Mouse (Mus musculus): Measurements from ENCODE around the gene Slc1a2.

Gene Slc1a2

GRCm38 (mm10) chr2:102764602-102765374 lies 106.3 kb downstream of the Slc1a2 start:
- DNase-seq = no peak

GRCm38 (mm10) chr2:102768267-102768666 lies 109.8 kb downstream of the Slc1a2 start:
- no peak for DNase-seq

GRCm38 (mm10) chr2:102771304-102771703 lies 112.8 kb downstream of the Slc1a2 start:
- no peak for DNase-seq

DNA sequence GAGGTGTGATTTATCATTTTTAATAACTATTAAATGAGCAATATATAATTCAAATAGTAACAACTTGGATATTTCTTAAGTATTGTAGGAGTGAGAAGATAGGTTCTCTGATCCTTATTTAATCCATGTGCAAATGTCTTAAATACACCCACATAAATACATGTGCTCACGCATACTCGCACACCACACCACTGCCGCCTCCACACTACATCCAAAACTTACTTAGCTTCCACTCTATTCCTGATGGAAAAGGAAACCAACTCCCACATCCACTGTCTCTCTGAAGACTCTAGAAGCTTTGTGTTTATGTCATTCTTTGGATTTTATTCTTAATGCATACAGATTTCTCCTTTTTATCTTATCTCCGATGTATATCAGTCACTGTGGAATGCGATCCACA lies 113.8 kb downstream of the Slc1a2 start:
- no peak for DNase-seq

DNA sequence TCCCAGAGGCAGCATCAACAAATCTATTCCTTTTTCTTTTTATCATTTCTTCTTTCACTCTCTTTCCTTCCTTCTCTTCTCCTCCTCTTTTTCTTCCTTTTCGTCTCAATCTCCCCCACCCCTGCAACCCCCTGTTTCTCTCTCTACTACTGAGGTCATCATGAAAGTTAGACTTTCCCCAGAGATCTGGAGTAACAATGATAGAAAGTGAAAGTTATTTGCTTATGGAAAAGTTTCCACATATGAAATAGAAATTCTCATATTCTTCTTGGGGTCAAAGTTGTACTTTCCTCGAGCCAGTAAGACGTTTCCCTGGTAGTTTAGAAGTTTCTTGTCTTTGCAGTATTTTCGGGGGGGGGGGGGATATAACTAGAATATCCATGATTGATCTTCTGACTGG lies 116.2 kb downstream of the Slc1a2 start:
- DNase-seq = no peak

- no peak for DNase-seq
These were observed 117.1 kb downstream of the Slc1a2 start for GRCm38 (mm10) chr2:102775561-102775960.

DNA sequence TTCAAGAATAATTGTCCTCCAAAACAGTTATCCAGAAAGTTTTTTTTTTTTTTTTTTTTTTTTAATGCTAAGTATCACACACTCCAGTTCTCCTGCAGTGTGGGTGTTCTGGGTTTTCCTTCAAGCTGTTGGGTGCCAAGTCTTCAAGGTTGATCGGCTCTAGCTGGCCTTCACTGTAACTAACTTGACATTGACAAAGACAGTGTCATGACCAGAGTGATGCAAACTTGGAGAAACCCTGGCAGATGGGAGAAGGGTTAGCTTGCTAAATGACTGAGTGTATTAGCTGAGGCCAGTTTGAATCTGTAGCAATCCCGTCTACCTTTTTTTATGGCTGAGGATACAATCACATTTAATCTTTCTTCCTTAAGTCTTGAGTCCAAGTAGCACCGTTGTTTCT lies 119.7 kb downstream of the Slc1a2 start:
- DNase-seq = no peak

DNA sequence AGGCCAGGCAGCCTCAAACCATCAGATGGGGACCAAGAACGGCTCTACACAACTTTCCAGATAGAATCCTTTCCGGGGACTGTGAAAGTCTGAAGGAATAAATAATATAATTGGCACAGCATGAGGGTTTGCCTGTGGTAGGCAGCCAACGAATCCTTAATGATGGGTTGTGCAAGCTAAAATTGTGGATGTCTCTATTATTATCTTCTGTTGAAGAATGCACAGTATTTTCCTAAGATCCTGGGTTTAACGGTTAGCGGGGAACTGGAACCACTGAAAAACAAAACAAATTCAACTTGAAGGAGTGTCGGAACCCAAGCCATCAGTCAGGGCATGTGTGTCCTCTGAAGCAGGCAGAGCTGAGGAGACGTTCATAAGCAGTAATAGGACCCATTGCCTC lies 124.3 kb downstream of the Slc1a2 start:
- no peak for DNase-seq

DNA sequence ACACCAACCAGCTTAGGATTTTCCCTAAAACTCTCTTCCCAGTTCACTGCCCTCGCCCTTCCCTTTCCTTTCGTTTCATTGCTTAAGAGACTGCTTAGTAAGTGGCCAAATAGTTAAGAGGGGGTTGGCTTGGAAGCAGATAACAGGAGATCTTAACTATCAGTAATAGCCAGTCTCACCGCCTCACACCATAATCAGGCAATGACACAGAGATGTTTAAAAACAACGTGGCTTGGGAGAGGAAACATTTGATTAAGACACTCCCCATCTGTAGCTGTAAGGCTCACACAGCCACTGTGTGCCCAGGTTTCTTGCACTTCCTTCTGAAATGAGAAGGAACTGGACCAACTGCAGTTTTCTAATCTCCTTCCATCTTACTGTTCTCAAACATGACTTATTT lies 127.2 kb downstream of the Slc1a2 start:
- no peak for DNase-seq

DNA sequence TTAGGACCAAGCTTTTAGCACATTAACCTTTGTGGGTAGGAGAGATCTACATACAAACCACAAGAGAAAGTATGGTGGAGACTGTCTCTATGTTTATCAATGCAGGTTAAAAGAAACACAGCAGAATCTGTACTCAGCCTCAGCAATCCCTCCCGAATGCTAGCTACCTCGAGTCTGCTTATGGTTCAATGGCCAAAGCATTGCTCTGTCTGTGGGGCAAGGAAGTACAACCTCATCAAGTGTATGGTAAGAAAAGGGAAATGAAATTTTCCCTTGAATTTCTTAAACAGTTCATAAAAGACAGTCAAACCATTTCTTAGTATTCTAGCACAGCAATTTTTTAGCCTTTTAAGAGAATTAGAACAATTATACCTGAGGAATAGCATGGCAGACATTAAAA lies 133.2 kb downstream of the Slc1a2 start:
- no peak for DNase-seq

DNA sequence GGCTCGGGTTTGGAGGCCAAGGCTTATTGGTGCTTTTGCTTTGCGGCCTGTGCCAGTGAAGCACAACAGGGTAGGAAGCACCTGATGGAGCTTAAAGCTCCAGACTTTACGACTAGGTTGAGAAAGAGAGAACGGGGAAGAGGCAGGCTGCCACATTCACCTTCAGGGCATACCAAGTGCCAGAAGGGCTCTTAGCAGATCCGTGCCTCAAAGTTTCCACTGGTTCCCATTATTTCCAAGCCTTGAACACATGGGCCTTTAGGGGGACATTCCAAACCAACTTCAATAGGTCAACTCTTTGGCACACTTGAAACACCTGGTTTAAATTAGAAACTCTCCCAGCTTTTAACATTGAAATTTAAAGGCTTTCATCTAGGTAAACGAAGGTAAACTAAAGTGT lies 134.3 kb downstream of the Slc1a2 start:
- DNase-seq = no peak

- no peak for DNase-seq
These were observed 136.6 kb downstream of the Slc1a2 start for GRCm38 (mm10) chr2:102795034-102795433.

DNA sequence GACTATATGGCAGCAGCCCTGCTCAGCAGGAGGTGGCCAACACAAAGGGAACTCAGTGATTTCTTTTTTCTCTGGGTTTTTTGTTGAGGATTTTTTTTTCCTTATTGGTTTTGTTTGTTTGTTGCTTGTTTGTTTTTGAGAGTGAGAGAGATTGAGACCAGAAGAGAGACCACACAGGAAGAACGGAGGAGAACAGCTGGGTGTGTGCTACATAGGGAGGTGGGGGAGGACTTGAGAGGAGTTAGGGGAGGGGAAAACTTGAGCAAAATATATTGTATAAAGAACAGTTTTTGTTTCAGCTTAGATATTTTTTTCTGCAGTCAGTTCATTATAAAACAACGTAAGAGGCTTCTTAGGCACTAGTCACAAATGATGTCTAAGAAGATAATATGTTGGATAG lies 139.7 kb downstream of the Slc1a2 start:
- DNase-seq = no peak

DNA sequence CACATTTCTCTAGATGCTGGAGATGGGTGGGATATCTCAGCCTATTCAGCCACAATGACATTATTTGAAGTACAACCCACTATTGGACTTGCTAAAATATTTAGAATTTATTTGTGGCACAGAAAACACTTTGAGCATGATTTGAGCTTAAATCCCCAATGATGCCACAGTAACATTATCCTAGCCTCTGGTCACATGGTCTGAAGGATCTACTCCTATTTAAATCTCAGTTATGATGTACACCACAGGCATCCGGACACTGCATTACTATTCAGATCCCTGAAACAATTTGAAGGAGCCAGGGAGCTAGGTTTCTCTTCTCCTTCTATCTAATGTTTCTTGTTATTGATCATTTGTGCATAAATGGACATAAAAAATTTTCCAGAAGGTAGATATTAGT lies 143.4 kb downstream of the Slc1a2 start:
- no peak for DNase-seq

- DNase-seq = peak in 1 of 2 experiments; percentile 5
These were observed 145.7 kb downstream of the Slc1a2 start for GRCm38 (mm10) chr2:102804109-102804508.

DNA sequence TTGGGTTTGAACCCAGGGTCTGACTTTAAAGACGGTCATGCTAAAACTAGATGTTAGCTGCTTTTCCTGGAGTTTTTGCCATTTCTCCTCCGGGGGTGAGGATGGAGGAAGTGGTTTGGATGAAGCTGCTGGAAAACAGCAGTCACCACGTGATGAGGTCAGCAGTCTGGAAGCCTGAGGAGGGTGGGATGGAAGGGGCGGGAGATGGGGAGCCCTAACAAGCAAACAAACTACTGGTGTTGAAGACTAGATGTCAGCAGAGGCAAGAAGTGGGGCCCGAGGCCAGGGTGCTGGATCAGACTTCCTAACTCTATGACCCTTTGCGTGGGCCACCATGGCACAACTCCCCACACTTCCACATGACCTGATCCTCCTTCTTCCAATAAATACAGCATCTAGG lies 146.8 kb downstream of the Slc1a2 start:
- no peak for DNase-seq

GRCm38 (mm10) chr2:102805761-102806496 lies 147.5 kb downstream of the Slc1a2 start:
- DNase-seq = no peak

- DNase-seq = no peak
These were observed 149.2 kb downstream of the Slc1a2 start for GRCm38 (mm10) chr2:102807633-102808032.

GRCm38 (mm10) chr2:102809436-102809835 lies 151.0 kb downstream of the Slc1a2 start:
- no peak for DNase-seq

GRCm38 (mm10) chr2:102812756-102813155 lies 154.3 kb downstream of the Slc1a2 start:
- DNase-seq = no peak

DNA sequence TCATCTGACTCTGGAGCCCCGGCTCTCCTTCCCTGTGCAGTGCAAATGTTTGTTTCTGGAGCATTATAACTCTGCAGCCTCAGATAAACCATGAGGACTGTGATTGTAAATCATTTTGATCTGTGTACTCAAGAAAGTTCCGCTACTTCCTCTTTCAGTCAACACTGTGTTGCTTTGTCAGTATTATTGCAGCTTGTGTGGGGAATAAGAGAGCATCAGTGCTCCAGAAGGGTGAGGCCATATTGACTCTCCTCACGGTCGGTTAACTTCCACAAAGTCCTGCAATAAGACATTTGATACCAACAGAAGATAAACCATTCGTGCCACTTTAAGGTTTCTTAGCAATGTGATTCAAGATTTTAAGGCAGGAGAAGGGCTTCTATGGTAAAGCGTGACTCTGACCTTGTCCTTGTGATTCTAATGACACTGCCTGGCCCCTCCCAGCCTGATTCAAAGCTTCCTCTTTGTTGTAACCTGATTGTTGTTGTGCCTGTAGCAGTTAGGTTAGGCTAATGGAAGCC lies 156.9 kb downstream of the Slc1a2 start:
- no peak for DNase-seq

DNA sequence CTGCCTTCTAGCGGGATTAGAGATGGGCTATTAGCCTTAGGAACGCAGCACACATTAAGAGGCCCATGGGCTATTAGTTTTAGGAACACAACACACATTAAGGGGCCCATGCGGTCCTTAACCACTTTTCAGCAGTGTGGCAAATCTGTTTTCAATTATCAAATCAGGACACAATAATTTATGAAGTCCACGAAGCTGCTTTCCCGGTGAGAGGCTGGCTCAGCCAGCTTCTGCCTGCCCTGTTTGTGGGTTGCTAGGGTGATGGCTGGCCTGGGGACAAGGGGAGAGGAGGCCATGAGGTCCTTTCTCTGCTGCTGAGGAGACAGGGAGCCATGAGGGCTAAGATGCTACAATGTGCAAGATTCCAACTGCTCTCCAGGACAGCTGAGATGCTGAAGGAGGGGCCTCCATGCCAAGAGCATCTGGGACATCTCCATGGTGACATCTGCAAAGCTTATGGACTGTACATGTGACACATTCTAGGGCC lies 161.8 kb downstream of the Slc1a2 start:
- no peak for DNase-seq

DNA sequence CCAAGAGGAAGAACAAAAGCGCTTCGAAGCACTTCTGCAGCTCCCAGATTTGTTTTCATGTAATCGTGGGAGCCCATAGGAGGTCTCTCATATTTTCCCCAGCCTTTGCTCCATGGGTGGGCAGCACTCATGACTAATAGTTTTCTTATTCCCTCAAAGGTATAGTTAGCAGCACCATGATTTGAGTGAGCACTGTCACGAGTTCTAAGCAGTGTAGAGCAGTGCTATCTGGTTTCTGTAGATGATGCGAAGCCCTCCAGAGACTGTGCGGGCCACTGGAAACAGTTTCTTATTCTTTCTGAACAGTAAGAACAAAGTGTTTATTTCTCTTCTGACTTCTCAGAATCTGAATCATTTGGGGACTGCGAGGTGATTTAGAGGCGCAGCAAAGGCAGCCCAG lies 162.3 kb downstream of the Slc1a2 start:
- DNase-seq = no peak

DNA sequence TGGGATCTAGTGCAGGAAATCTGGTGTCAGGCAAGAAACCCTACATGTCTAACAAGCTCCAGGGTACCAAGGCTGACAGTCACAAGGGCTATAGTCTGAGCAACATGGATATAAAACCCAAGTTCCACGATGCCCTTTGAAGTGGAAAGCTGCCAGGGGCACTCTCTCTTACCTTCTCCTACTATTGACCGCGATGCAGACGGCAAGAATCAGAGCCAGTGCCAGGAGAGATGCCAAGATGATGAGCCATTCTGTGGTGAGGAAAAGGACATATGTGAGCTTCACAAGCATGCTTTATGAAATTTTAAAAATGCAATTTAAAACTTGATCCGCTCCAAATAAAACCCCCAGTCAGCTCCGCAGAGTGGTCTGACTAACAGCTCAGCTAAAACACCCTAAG lies 163.6 kb downstream of the Slc1a2 start:
- DNase-seq = no peak
